Mouse (Mus musculus) lung, adult 2 months (tissue): Measurements from ENCODE around the gene 2610301B20Rik.

Experiments used
- CTCF ChIP-seq: fragments of 200-500 bp; IDR thresholded peaks from 2 replicates; pipeline ENCODE4 v1.5.1; 2011; ENCODE audit warnings: mild to moderate bottlenecking, low read length, control low read depth; ENCODE audit not compliant: insufficient read depth
- POLR2A ChIP-seq: fragments of 200-500 bp; IDR thresholded peaks from 2 replicates; pipeline ENCODE4 v1.6.1; 2011; ENCODE audit warnings: low read depth, mild to moderate bottlenecking, control low read depth, low read length, borderline replicate concordance; ENCODE audit errors: extremely low read depth

DNA sequence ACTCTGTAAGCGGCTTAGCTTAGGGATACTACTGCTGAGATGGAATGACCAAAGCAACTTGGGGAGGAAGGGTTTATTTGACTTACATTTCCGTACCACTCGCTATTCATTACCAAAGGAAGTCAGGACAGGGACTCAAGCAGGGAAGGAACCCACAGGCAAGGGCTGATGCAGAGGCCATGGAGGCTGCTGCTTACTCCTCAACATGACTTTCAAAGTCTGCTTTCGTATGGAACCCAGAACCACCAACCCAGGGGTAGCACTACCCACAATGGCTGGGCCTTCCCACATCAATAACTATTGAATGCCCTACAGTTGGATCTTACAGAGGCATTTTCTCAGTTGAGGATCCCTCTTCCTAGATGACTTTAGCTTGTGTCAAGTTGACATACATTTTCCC, 52.1 kb downstream of the 2610301B20Rik start:
- no peak for TF ChIP-seq POLR2A
- no peak for TF ChIP-seq CTCF
